Mouse (Mus musculus): Measurements from ENCODE around the gene Msmo1. TPM values are rescaled to one million over a fixed set of nuclear protein-coding genes. Genes with fewer than 3 reads are reported as not detected.

Gene Msmo1
- total RNA-seq, 4 experiments from 2014 or later, result 5.1 to 9.7 (median 7.5) TPM

DNA sequence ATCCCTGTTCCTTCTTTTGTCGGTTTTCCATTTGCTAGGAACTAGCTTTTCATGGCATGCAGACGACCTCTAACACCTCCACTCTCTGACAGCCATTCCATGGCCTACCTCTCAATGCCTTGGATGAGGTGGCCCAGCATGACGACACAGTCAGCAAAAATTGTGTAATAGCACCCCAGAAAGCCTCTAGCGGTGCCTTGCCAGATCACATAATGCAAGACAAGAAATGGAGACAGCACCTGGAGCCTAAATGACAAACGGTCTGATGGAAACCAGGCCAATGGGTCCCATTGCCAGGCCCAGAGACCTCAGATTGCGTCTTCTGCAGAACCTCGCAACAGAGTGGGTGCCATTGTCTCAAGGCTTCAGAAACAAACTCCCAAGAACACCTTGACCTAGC is 21.1 kb downstream of the Msmo1 start:
- no peak for DNase-seq (ENCODE audit: low spot score)

DNA sequence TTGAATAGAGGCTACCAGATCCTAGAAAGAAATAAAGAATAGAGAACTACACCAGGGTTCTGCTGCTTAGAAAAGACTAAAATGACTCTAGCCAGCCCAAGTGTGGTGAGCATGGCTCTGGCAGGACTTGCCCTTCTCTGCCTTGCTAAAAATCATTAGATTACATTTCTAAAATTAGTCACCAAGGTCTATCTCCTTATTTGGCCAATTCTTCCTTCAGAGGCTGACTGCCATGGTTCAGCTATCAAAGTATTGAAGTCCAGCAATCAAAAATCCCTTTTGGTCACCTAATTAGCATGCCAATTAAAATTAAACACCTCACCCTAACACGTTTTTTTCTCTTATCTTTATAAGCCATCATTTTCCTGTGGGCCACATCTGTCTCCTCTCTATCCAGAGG is 22.0 kb downstream of the Msmo1 start:
- no peak for DNase-seq (ENCODE audit: low spot score)

DNA sequence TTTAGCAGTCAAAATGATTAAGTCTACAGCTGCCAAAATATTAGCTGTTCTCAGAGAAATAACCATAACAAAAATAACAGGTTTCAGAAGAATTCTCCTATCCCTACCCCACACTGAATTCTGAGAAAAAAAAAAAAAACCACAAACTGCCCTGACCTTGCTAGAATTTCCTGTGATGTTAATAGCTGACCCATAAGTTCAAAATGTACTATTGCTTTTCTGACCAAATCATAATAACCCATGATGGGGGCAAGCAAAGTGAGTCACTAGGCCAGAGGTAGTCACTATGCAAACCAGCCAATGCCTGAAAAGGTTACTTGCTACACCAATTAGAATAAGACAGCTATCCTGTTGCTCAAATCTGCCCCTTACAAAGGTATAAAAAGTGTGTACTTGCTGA is 26.1 kb downstream of the Msmo1 start:
- no peak for DNase-seq (ENCODE audit: low spot score)

DNA sequence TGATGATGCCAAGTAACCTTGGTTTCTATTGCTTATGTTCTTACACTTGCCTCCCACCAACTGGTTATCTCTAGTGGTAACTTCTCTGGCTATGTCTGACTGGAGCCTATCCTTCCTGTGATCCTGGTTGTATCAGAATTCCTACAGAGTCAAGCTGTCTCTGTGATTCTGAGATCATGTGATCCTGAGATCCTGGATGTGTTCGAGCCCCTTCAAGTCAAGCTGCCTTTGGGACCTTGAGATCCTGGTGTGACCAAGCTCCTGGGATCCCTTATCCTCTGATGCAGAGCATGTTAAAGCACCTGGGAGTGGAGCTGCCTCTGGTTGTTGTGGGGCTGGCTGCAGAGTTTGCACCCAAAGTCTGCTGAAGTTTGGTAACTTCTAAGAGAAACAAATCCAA is 30.4 kb downstream of the Msmo1 start:
- no peak for DNase-seq (ENCODE audit: low spot score)

DNA sequence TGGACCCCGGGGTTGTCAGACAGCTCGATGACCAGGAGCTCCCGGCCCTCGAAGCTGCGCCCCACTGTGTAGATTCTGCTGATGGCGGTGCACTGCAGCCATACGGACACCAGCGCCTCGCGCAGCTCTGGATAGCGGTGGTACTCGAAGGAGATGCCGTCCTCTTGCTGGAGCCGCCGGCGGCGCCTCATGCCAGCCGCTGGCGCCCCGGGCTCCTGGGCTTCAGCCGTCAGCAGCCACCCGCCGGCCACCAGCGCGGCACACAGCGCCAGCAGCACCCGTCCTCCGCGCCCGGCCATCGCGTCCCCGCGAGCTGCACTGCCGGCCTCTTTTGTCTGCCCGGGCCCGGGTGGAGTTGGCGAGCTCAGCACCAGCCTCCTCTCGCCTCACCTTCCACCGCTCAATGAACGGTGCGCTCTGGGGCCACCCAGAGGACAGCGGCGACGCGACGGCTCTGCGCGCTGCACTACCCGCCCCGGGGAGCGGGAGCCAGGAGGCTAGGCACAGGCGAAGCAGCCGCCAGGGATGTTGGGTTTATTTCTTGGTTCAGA is 40.9 kb downstream of the Msmo1 start, which contains the start of gene Cpe:
Gene Cpe (minus strand): TSS at position 404 of the 551 bp plus-strand sequence.
- DNase-seq (ENCODE audit: low spot score), result peak; percentile 67

DNA sequence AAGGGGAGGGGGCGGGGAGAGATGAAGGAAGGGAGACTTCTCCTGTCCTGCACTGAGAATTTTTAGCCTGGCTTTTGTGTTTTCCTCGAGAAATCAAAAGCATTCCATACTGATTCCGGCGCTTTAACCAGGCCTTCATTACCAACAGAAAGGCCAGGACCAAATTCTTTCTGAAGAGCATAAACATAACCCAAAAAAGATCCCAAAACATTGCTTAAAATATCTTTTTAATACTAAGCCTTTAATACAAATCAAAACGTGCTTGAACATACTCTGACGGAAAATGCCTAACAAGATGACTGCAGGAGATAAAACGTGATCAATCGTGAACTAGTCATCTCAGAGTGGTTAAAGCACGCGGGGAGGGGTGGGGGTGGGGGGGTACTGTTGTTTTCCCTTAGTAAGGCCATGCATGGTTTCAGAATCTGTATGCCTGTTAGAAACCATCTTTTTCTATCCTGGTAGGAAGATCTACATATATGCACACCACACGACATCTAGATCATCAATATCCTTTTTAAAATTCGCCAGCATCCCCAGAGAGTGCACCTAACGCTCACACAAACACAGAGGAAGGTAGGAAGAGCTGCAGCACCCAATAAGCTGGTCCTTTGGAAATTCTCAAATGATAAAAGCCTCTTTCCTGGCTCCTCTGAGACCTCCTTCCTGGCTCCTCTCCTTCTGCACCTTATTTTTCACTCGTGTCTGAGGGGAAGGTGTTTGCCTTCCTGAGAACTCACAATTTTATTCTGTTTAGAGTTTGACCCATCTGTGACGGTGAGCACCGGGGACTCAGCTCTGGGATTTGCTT is 41.8 kb downstream of the Msmo1 start:
- no peak for DNase-seq (ENCODE audit: low spot score)

DNA sequence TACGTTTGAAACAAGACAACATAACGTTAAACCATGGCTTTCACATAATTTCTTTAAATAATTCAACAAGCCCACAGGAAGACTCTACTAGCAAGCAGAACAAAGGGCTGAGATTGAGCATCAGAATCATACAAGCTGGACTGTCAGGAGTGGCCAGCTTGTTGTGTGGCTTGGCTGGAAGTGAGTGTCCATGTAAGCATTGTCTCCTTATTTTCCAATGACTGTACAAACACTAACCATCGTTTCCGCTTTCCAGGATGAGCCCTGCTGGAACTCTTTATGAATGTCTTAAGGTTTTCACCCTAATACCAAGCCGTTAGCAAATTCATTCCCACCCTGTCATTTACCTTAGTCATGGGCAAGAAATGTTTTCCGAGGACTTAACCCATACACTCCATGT is 42.7 kb downstream of the Msmo1 start:
- no peak for DNase-seq (ENCODE audit: low spot score)

DNA sequence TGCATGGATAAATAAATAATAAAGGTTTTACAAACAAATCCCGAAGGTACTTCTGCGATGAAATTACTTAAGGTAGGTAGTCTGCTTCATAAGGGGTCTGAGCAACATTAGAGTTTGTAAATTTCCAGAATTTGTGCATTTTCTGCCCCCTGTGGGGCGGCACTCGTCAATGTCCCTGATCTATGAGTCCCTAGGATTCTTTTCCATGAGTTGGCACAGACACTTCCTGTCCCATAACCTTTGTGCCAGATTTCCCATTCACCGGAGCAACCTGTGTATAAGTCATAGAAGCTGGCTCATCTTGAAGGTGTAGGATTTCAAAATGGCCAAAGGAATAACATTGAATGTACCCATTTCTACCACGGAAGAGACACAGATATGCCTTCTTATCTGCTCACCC is 43.3 kb downstream of the Msmo1 start:
- DNase-seq (ENCODE audit: low spot score), result no peak

DNA sequence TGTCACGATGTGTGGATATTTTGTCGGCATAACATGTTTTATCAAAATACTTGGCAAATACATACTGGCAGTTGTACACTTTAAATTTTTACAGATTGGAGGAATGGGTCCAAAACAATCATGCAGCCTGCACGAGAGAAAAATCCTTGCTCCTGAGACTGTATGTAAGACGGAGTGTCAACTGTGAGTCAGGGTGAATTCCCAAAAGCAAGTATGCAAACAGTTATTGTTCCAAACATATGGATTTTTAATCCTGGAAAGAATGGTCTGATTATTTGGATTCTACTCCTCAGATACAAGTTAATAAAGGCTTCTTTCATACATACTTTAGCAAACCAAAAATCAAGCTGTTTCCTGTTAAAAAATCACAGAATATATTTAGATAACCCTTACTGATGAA is 44.9 kb downstream of the Msmo1 start:
- no peak for DNase-seq (ENCODE audit: low spot score)

DNA sequence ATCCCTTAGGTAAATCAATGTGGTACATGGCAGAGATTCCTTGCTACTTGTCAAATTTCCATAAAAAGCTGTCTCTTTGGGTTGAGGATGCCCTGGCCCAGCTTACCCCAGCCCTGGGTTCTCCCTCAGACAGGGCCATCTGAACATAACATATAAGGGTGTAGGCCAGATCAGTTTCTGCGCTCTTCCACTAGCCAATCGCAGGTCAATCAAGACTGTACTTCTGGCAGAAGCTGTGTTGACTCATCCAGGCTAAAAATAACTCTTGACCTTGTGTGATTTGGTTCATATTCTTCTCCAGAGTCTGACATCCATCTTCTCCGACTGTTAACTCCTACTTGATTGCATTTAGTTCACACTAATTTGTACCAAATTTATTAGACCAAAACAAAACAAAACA is 45.4 kb downstream of the Msmo1 start:
- peak; percentile 56 for DNase-seq (ENCODE audit: low spot score)

DNA sequence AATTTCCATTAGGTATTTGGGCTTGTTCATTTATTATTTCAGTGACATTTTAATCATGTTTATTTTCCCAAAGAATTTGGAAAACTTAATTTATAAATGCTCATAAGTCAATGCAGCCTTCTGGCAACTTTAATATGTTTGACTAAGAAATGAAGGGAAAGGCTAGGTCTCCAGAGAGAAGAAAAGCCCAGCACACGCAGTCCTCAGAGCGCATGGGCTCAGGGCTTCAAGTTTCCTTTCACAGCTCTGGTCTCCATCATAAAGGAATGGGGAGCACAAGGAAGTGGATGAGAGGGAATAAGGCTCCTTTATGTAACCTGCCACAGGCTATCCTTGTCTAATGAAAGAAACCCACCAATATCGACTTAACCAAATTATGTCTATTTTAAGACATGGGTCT is 51.1 kb downstream of the Msmo1 start:
- no peak for DNase-seq (ENCODE audit: low spot score)

DNA sequence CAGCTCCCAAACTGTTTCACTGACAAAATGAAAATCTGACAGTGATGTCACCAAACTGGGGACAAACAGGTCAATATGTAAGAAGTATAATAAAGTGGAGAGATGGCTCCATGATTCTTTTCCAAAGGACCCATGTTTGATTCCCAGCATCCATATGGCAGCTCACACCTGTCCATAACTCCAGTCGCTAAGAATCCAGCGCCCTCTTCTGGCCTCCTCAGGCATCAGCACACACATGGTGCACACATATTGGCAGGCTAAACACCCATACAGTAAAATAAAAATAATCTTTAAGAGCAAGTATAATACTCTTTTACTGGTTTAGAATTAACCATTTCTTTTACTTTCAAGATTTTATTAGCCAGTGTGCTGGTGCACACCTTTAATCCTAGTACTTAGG is 57.2 kb downstream of the Msmo1 start:
- no peak for DNase-seq (ENCODE audit: low spot score)

DNA sequence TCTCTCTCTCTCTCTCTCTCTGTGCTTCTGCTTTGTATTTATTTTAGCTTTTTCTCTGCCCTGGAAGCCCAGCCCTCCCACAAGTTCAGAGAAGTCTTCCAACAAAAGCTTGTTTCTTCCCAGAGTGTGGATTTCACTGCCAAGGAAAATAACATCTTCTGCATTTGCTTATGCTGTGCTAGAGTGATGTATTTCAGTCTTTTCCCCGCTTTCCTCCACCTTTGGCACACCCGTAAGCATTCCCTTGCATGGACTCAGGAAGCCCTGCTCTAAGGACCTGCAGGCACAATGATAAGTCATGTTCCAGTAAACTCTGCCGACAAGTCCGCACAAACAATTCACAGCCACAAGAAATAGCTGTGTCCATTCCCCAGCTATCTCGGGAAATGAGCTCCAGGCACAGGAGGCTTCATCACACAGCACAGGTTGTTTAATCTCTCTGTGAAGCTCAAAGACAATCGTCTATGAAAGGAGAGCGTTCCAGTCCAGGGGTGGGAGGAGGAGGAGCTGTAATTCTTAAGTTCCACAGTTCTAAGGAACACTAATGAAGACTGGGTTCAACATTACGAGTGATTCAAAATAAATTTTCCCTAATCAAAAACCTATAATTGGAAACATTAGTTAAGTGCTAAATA is 58.5 kb downstream of the Msmo1 start:
- DNase-seq (ENCODE audit: low spot score), result no peak

DNA sequence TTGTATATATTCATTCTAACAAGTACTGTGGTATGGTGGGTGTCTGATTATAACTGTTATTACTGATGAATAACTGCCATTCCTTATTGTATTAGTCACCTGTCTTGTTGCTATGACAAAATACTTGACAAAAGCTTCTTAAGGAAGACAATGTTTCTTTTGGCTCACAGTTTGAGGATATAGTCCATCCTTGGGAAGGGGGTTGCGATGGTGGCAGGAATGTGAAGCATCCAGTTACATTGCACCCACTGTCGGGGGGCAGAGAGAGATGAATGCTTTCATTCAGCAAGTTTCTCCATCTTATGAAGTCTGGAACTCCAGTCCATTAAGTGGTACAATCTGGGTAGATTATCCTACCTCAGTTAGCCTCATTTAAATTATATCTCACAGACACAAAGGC is 60.7 kb downstream of the Msmo1 start:
- DNase-seq (ENCODE audit: low spot score), result no peak

DNA sequence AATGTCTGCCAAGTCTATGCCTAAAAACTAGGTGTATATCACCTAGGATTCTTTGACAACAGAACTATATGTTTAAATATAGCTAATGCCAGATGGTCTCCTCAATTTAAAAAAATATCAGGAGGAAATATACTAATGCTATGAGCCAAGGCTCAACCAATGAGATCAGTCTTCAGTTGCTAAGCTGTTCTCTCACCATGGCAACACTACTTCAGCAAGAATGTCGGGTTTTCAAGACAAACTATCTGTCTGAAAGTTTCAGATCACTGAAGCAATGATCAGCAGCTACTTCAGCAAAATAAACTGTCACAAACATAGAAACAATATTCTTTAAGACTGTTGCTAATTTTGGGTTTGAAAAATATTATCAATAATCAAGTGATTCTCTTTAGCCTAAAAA is 61.7 kb downstream of the Msmo1 start:
- no peak for DNase-seq (ENCODE audit: low spot score)

Other genes with a start within 250 kb of the Msmo1 start
- gene Cpe, start 40.7 kb downstream of the Msmo1 start, total RNA-seq (2022), result 100 to 1,000 TPM; 257 to 289 (median 273) TPM
- 10 to 100 TPM; 17.2 to 18.3 (median 17.6) TPM for gene Klhl2, start 116.2 kb upstream of the Msmo1 start, total RNA-seq (2022)
- gene Tmem192, start 213.4 kb upstream of the Msmo1 start, total RNA-seq (2022), result 10 to 100 TPM; 23.7 to 29.5 (median 28.3) TPM